Mouse (Mus musculus) forebrain, postnatal 0 days (tissue): ENCODE results near the gene Cachd1. TPM values are rescaled to one million over a fixed set of nuclear protein-coding genes. Genes with fewer than 3 reads are reported as not detected.

Source experiments
- ATAC-seq: fragments of 200-750 bp; cut with Nextera tagmentation; 2 replicates; pipeline ENCODE4 v1.8.0; 2017; ENCODE audit warnings: mild to moderate bottlenecking, moderate library complexity
- DNase-seq: peaks from one replicate; pipeline ENCODE4 v3.0.0-alpha.2; 2015
- H3K27ac ChIP-seq: fragments of 300-500 bp; sonication (generic); 2 replicates; pipeline ENCODE4 v1.5.1; 2014; ENCODE audit warnings: low read depth, mild to moderate bottlenecking, antibody characterized with exemption, low read length, moderate library complexity, mixed read lengths
- H3K27me3 ChIP-seq: fragments of 300-500 bp; sonication (generic); 2 replicates; pipeline ENCODE4 v1.6.1; 2014; ENCODE audit warnings: mild to moderate bottlenecking, low read length, mixed read lengths; ENCODE audit not compliant: insufficient read depth
- H3K36me3 ChIP-seq: fragments of 300-500 bp; sonication (generic); 2 replicates; pipeline ENCODE4 v1.6.1; 2014; ENCODE audit warnings: mild to moderate bottlenecking, moderate library complexity; ENCODE audit not compliant: insufficient read depth
- H3K4me1 ChIP-seq: fragments of 300-500 bp; sonication (generic); 2 replicates; pipeline ENCODE4 v1.6.1; 2014; ENCODE audit warnings: antibody characterized with exemption; ENCODE audit not compliant: insufficient read depth
- H3K4me2 ChIP-seq: fragments of 300-500 bp; sonication (generic); 2 replicates; pipeline ENCODE4 v1.6.1; 2014; ENCODE audit warnings: low read depth, mild to moderate bottlenecking, moderate library complexity
- H3K4me3 ChIP-seq: fragments of 300-500 bp; sonication (generic); 2 replicates; pipeline ENCODE4 v1.5.1; 2014; ENCODE audit warnings: low read depth, low read length, mixed read lengths
- H3K9ac ChIP-seq: fragments of 300-500 bp; sonication (generic); 2 replicates; pipeline ENCODE4 v1.6.1; 2014; ENCODE audit warnings: mild to moderate bottlenecking
- H3K9me3 ChIP-seq: fragments of 300-500 bp; sonication (generic); 2 replicates; pipeline ENCODE4 v1.6.1; 2016; ENCODE audit warnings: low read length
- CTCF ChIP-seq: sonication (generic); IDR thresholded peaks from 2 replicates; pipeline ENCODE4 v1.5.1; 2016; ENCODE audit warnings: antibody characterized with exemption, control low read depth, low read depth
- WGBS: fragments of 180-500 bp; shearing (Covaris S2); extraction: QIAGEN DNeasy Blood & Tissue Kit; methylation state at CpG from one replicate; pipeline ENCODE4 v1.1.7; 2014; 5-methylcytosine and 5-hydroxymethylcytosine counted together
- polyA plus RNA-seq: library from polyadenylated mRNA; unstranded; fragments of >200 nt; fragmentation: Nextera tagmentation; extraction: Ambion mirVana; gene quantifications from 2 replicates; pipeline ENCODE4 v1.2.1, GENCODE M21; 2015
- total RNA-seq: library from RNA; depleted of rRNA; stranded (reverse); fragments of >200 nt; gene quantifications from 2 replicates; pipeline ENCODE4 v1.2.3, GENCODE M21; 2014

The Cachd1 gene
- total and polyA plus RNA-seq, 2 experiments from 2014 or later = 12.9 to 16.9 TPM

- Histone ChIP-seq H3K4me3 (no peak overlapping the region), H3K27ac (no peak overlapping the region), H3K36me3 (peaks cover 3% of the 10 kb centered on the region; the same call in 1 of the 2 replicates), H3K9ac (no peak overlapping the region), H3K27me3 (no peaks in the 10 kb centered on the region), H3K9me3 (no peaks in the 10 kb centered on the region), H3K4me1 (no peaks in the 10 kb centered on the region), H3K4me2 (no peak overlapping the region)
- DNase-seq (no peak), ATAC-seq (no peak)
- WGBS = 98% methylated on average over 1 of the region's 1 CpGs
- TF ChIP-seq CTCF = no peak
Measured at GRCm38 (mm10) chr4:100963341-100963740, 186.9 kb downstream of the Cachd1 start.

DNA sequence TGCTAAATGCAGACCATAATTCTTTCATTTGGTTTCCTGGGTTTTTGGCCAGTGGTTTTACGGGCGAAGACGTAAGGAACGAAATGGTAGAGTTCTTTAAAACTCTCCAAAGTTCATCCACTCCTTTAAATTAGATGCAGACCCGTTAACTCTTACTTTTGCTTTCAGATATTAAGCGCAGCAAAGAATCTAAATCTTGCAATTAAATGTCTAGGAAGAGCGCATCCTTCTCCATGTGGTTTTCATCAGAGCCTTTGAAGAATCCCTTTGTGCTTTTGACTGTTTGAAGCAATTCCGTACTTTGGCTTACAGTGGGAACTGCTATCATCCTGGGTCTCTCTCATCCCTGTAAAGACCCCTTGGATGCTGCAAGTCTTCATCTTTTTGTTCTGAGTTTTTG lies 187.3 kb downstream of the Cachd1 start:
- ATAC-seq (no peak), DNase-seq (no peak)
- H3K4me1 ChIP-seq = no peaks in the 10 kb centered on the region
- H3K27ac ChIP-seq = no peak overlapping the region
- WGBS = 92% methylated on average over 8 of the region's 8 CpGs
- H3K27me3 ChIP-seq = no peaks in the 10 kb centered on the region
- no peak overlapping the region for H3K4me2 ChIP-seq
- H3K9ac ChIP-seq = no peak overlapping the region
- peaks cover 3% of the 10 kb centered on the region; the same call in 1 of the 2 replicates for H3K36me3 ChIP-seq
- H3K4me3 ChIP-seq = no peak overlapping the region
- no peaks in the 10 kb centered on the region for H3K9me3 ChIP-seq
- TF ChIP-seq CTCF = no peak

- H3K4me1 ChIP-seq = no peaks in the 10 kb centered on the region
- no peaks in the 10 kb centered on the region; the same call in 1 of the 2 replicates for H3K36me3 ChIP-seq
- DNase-seq = no peak
- H3K9ac ChIP-seq = no peak overlapping the region
- TF ChIP-seq CTCF = no peak
- no peak overlapping the region for H3K27ac ChIP-seq
- peak; percentile 40; the same call in 1 of the 2 replicates for ATAC-seq
- H3K4me3 ChIP-seq = no peak overlapping the region
- no peaks in the 10 kb centered on the region for H3K27me3 ChIP-seq
- H3K9me3 ChIP-seq = no peaks in the 10 kb centered on the region
- no peak overlapping the region for H3K4me2 ChIP-seq
- WGBS = 49% methylated on average over 19 of the region's 19 CpGs
Measured at GRCm38 (mm10) chr4:100967703-100968392, 191.4 kb downstream of the Cachd1 start.

DNA sequence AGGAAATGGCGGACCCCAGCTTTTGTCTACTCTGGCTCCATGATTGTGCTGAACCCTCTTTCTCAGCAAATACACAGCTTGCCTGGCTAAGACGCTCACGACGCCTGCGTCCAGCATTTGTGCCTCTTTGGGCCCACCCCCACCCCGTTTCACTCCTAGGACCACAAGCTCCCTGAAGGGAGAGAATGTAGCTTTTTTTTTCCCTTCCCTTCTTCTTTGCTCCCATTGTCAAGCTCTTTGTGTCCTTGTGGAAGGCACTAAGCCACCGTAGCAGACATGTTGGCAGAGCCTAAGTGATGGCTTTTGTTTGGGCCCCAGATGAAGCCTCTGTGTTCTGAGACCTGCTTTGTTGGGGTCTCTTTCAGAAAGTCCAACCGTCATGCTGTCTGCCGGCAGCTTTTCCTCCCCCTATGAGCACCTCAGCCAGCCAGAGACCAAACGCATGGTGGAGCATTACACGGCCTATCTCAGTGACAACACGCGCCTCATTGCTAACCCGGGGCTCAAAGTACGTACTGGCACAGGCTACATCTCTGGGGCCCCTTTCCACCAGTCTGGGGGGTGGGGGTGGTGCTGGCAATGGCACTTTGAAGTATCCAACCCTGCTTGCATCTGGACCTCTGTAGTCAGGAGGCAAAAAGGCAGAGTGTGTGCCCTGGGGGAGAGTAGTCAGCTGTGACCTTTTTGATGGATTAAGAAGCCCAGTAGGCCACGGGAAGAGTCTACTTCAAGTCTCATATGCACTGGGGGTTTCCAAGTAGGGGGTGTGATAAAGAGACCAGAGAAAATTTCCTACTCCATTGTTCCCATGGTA lies 197.4 kb downstream of the Cachd1 start:
- Histone ChIP-seq H3K9me3 (no peaks in the 10 kb centered on the region), H3K4me2 (no peak overlapping the region), H3K4me1 (no peaks in the 10 kb centered on the region), H3K36me3 (0 out of 2 replicates have a peak, but pooled peaks cover 5% of the 10 kb centered on the region), H3K9ac (no peak overlapping the region), H3K27ac (no peak overlapping the region), H3K4me3 (no peak overlapping the region), H3K27me3 (no peaks in the 10 kb centered on the region)
- peak; percentile 33 for DNase-seq
- peak; percentile 72 for ATAC-seq
- 22% methylated on average over 16 of the region's 16 CpGs for WGBS
- TF ChIP-seq CTCF = no peak

- DNase-seq = peak; percentile 43
- Histone ChIP-seq H3K4me2 (no peak overlapping the region), H3K9ac (no peak overlapping the region), H3K9me3 (no peaks in the 10 kb centered on the region), H3K4me1 (no peaks in the 10 kb centered on the region), H3K36me3 (0 out of 2 replicates have a peak, but pooled peaks cover 5% of the 10 kb centered on the region), H3K27me3 (no peaks in the 10 kb centered on the region), H3K27ac (no peak overlapping the region), H3K4me3 (no peak overlapping the region)
- 23% methylated on average over 14 of the region's 14 CpGs for WGBS
- 0 out of 2 replicates have a peak, but pooled peaks have one; percentile 9 for TF ChIP-seq CTCF
- ATAC-seq = peak; percentile 36
Measured at GRCm38 (mm10) chr4:100974455-100975035, 198.1 kb downstream of the Cachd1 start.

- DNase-seq (no peak), ATAC-seq (no peak)
- H3K9me3 ChIP-seq = no peaks in the 10 kb centered on the region
- no peaks in the 10 kb centered on the region for H3K4me1 ChIP-seq
- no peaks in the 10 kb centered on the region for H3K27me3 ChIP-seq
- no peak overlapping the region for H3K4me2 ChIP-seq
- H3K27ac ChIP-seq = no peak overlapping the region
- 88% methylated on average over 7 of the region's 7 CpGs for WGBS
- H3K9ac ChIP-seq = no peak overlapping the region
- H3K4me3 ChIP-seq = no peak overlapping the region
- TF ChIP-seq CTCF = peak; percentile 38; the same call in 1 of the 2 replicates
- H3K36me3 ChIP-seq = 0 out of 2 replicates have a peak, but pooled peaks cover 5% of the 10 kb centered on the region
Measured at GRCm38 (mm10) chr4:100977522-100977921, 201.0 kb downstream of the Cachd1 start.
